Mouse (Mus musculus) B cell, adult (primary cell): ENCODE data around the gene Arl6ip5. TPM values are rescaled to one million over a fixed set of nuclear protein-coding genes. Genes with fewer than 3 reads are reported as not detected.

Experiments used
- total RNA-seq: library from RNA; stranded (reverse); gene quantifications from 4 replicates; pipeline ENCODE4 v1.2.4, GENCODE M21; 2023; ENCODE audit not compliant: inconsistent age

Arl6ip5 gene
- 64.5 to 70.6 TPM (median 67.6 TPM) in 4 replicates for total RNA-seq

GRCm38 (mm10) chr6:97210191-97210961 lies at the start of gene Arl6ip5:
Gene Arl6ip5 (plus strand): TSS chr6:97210689.

DNA sequence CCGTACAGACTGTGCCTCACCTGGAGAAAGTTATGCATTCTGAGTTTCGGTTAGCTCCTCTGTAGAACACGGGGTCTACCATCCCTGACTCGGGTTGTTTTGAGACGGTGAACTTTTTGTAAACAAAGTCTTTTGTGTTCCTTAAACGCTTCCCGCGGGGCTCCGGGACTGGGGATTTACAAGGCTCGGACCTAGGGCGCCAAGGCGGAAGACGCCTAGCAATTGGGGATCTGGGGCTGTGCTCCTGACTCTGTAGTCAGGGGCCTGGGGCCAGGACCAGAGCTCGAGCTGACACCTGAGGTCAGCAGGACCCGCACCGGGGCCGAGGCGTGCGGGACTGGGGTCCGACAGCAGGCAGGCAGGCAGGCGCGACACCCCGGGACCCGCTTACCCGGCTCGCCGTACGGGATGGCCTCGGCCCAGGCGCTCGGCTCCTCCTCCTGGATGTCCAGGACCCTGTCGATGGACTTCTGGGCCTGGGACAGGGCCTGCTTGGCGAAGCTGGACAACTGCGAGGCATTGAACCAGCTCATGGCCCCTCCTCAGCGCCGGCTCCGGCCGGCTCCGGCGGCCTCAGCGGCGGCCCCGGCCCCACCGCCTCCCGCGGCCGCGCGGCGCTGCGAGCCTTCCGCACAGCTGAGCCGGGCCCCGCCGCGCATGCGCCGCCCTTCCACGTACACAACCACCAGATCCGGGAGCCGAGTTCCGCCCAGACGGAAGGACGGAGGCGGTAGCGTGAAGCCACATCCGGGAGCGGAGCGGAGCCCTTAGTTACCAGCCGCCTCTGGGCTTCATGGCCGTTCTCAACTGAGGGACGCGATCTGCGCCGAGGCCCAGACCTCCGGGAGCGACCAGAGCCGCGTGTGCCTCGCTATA lies 31.8 kb upstream of the Arl6ip5 start, which contains the start of gene Tmf1:
TSS of gene Tmf1 (minus strand) at position 632 of the 876 bp plus-strand sequence.

DNA sequence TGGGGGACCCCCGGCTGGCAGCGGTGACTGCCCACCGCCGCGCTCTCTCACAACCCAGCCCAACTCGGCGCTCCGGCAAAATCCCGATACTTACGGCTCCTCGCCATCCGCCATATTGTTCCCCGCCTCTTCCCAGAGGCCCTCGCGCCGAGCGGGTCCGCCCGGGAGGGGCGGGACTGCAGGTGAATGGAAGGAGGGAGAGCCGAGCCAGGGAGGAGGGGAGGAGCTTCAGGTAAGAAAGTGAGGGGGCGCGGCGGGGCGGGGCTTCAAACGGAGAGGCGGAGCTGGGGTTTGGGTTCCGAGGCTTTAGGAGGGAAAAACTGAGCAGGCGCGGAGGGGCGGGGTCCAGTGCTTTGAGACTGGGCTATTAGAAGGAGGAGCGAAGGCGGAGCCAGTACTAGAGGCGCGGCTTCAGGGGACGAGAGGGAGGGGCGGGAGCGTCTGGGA lies 5.0 kb upstream of the Arl6ip5 start, which contains the start of gene Uba3:
TSS of gene Uba3 (minus strand) at position 209 of the 447 bp plus-strand sequence.

GRCm38 (mm10) chr6:97252711-97253221 lies 42.3 kb downstream of the Arl6ip5 start, which contains the start of gene Lmod3:
Gene Lmod3 (minus strand): TSS chr6:97252759.

Other genes starting within 250 kb of the Arl6ip5 start
- gene Fam19a4, start 150.3 kb upstream of the Arl6ip5 start, total RNA-seq, result not detected in 4 replicates
- gene Eogt, start 61.5 kb upstream of the Arl6ip5 start, total RNA-seq, result 10.5 to 16.6 TPM (median 14.0 TPM) in 4 replicates
- 90.9 to 96.1 TPM (median 92.3 TPM) in 4 replicates for gene Tmf1, start 31.6 kb upstream of the Arl6ip5 start, total RNA-seq
- 50.7 to 61.3 TPM (median 55.6 TPM) in 4 replicates for gene Uba3, start 5.0 kb upstream of the Arl6ip5 start, total RNA-seq
- gene Lmod3, start 42.1 kb downstream of the Arl6ip5 start, total RNA-seq, result not detected in 4 replicates